Mouse (Mus musculus): ENCODE measurements around the gene Serpina1e. TPM values are rescaled to one million over a fixed set of nuclear protein-coding genes. Genes with fewer than 3 reads are reported as not detected.

Serpina1e gene
- polyA plus RNA-seq, 1 experiment, result not detected

Other genes with a start within 250 kb of the Serpina1e start
- not detected in 2 replicates for gene Serpina1d, start 185.4 kb downstream of the Serpina1e start, polyA plus RNA-seq (2011; ENCODE audit: insufficient read length, low read depth, missing spikeins)
- gene Serpina1b, start 128.6 kb downstream of the Serpina1e start, polyA plus RNA-seq (2011; ENCODE audit: insufficient read length, low read depth, missing spikeins), result not detected in 2 replicates
- gene Serpina1a, start 95.4 kb downstream of the Serpina1e start, polyA plus RNA-seq (2011; ENCODE audit: insufficient read length, low read depth, missing spikeins), result not detected in 2 replicates
- not detected in 2 replicates for gene Serpina1c, start 54.1 kb downstream of the Serpina1e start, polyA plus RNA-seq (2011; ENCODE audit: insufficient read length, low read depth, missing spikeins)
- not detected in 2 replicates for gene Serpina11, start 31.0 kb upstream of the Serpina1e start, polyA plus RNA-seq (2011; ENCODE audit: insufficient read length, low read depth, missing spikeins)
- not detected in 2 replicates for gene Serpina9, start 54.8 kb upstream of the Serpina1e start, polyA plus RNA-seq (2011; ENCODE audit: insufficient read length, low read depth, missing spikeins)
- not detected in 2 replicates for gene Serpina12, start 85.5 kb upstream of the Serpina1e start, polyA plus RNA-seq (2011; ENCODE audit: insufficient read length, low read depth, missing spikeins)
- gene Serpina5, start 142.1 kb upstream of the Serpina1e start, polyA plus RNA-seq (2011; ENCODE audit: insufficient read length, low read depth, missing spikeins), result not detected in 2 replicates
- gene Serpina3a, start 153.7 kb upstream of the Serpina1e start, polyA plus RNA-seq (2011; ENCODE audit: insufficient read length, low read depth, missing spikeins), result not detected in 2 replicates
- gene Serpina3b, start 169.0 kb upstream of the Serpina1e start, polyA plus RNA-seq (2011; ENCODE audit: insufficient read length, low read depth, missing spikeins), result not detected in 2 replicates
- gene Serpina3c, start 194.9 kb upstream of the Serpina1e start, polyA plus RNA-seq (2011; ENCODE audit: insufficient read length, low read depth, missing spikeins), result not detected in 2 replicates